Mouse (Mus musculus) embryonic facial prominence, embryonic 11.5 days (tissue): Measurements from ENCODE around the gene Stmn1. TPM values are rescaled to one million over a fixed set of nuclear protein-coding genes. Genes with fewer than 3 reads are reported as not detected.
"Not testable (repeated sequence)": the region's sequence is repeated elsewhere in the genome, so short reads cannot be mapped to it uniquely, and the experiment has no call there.

Source experiments
- ATAC-seq: fragments of 200-750 bp; cut with Nextera tagmentation; replicated peaks from 2 replicates; pipeline ENCODE4 v1.8.0; 2017; ENCODE audit warnings: low read depth; ENCODE audit not compliant: insufficient number of reproducible peaks, low FRiP score, low TSS enrichment
- DNase-seq: peaks from one replicate; pipeline ENCODE4 v3.0.0-alpha.2; 2015; ENCODE audit warnings: low spot score
- H3K27ac ChIP-seq: fragments of 300-500 bp; sonication (generic); replicated peaks from 2 replicates; pipeline ENCODE4 v1.5.1; 2014; ENCODE audit warnings: mild to moderate bottlenecking, low read depth, low read length, control low read depth
- H3K27me3 ChIP-seq: fragments of 300-500 bp; sonication (generic); 2 replicates; pipeline ENCODE4 v1.6.1; 2014; ENCODE audit warnings: mild to moderate bottlenecking, low read length, moderate library complexity, mixed read lengths; ENCODE audit not compliant: control insufficient read depth, insufficient read depth
- H3K36me3 ChIP-seq: fragments of 300-500 bp; sonication (generic); replicated peaks from 2 replicates; pipeline ENCODE4 v1.6.1; 2014; ENCODE audit warnings: low read depth, mild to moderate bottlenecking, low read length, moderate library complexity, mixed read lengths; ENCODE audit not compliant: control insufficient read depth, insufficient read depth
- H3K4me1 ChIP-seq: fragments of 300-500 bp; sonication (generic); 2 replicates; pipeline ENCODE4 v1.6.1; 2014; ENCODE audit warnings: low read length, mixed read lengths; ENCODE audit not compliant: control insufficient read depth, insufficient read depth
- H3K4me2 ChIP-seq: fragments of 300-500 bp; sonication (generic); 2 replicates; pipeline ENCODE4 v1.6.1; 2014; ENCODE audit warnings: low read depth, mild to moderate bottlenecking, control low read depth, low read length, moderate library complexity
- H3K4me3 ChIP-seq: fragments of 300-500 bp; sonication (generic); 2 replicates; pipeline ENCODE4 v1.5.1; 2014; ENCODE audit warnings: low read depth, low read length, control low read depth
- H3K9ac ChIP-seq: fragments of 300-500 bp; sonication (generic); replicated peaks from 2 replicates; pipeline ENCODE4 v1.6.1; 2014; ENCODE audit warnings: mild to moderate bottlenecking, control low read depth, low read length
- H3K9me3 ChIP-seq: fragments of 300-500 bp; sonication (generic); replicated peaks from 2 replicates; pipeline ENCODE4 v1.6.1; 2016; ENCODE audit warnings: mild to moderate bottlenecking, low read length, inconsistent platforms, mixed read lengths; ENCODE audit not compliant: control insufficient read depth
- WGBS: fragments of 180-500 bp; shearing (Covaris S2); extraction: QIAGEN DNeasy Blood & Tissue Kit; methylation state at CpG from one replicate; pipeline ENCODE4 v1.1.7; 2014; 5-methylcytosine and 5-hydroxymethylcytosine counted together
- polyA plus RNA-seq: library from polyadenylated mRNA; unstranded; fragments of >200 nt; fragmentation: Nextera tagmentation; extraction: Ambion mirVana; gene quantifications from 2 replicates; pipeline ENCODE4 v1.2.1, GENCODE M21; 2014

Stmn1 gene
- polyA plus RNA-seq, 1 experiment from 2014 or later, result 3,396 TPM

- WGBS, result 91% methylated on average over 6 of the region's 6 CpGs
- not testable (repeated sequence) for ATAC-seq, H3K4me1 ChIP-seq, H3K9ac ChIP-seq, H3K27ac ChIP-seq, H3K4me3 ChIP-seq, DNase-seq, H3K4me2 ChIP-seq, H3K27me3 ChIP-seq, H3K36me3 ChIP-seq, H3K9me3 ChIP-seq
Observed at GRCm38 (mm10) chr4:134494161-134494560, 26.0 kb downstream of the Stmn1 start.

- peaks cover 5% of the 10 kb centered on the region for H3K4me1 ChIP-seq
- H3K27me3 ChIP-seq, result no peaks in the 10 kb centered on the region
- no peak overlapping the region for H3K4me3 ChIP-seq
- no peak for ATAC-seq
- 73% methylated on average over 16 of the region's 16 CpGs for WGBS
- H3K9me3 ChIP-seq, result no peaks in the 10 kb centered on the region
- H3K4me2 ChIP-seq, result no peak overlapping the region
- H3K9ac ChIP-seq, result no peak overlapping the region
- DNase-seq, result peak; percentile 61
- H3K27ac ChIP-seq, result no peak overlapping the region
- H3K36me3 ChIP-seq, result no peaks in the 10 kb centered on the region
Observed at GRCm38 (mm10) chr4:134494780-134495545, 26.8 kb downstream of the Stmn1 start.

GRCm38 (mm10) chr4:134495546-134495923 lies 27.4 kb downstream of the Stmn1 start:
- ATAC-seq, result no peak
- WGBS, result 71% methylated on average over 5 of the region's 5 CpGs
- no peak overlapping the region for H3K4me3 ChIP-seq

GRCm38 (mm10) chr4:134496595-134497210 lies 28.6 kb downstream of the Stmn1 start, which contains the start of gene Paqr7:
TSS of gene Paqr7 (plus strand) at chr4:134496697.
- peak within 1 kb of the TSS; percentile 49 for H3K4me3 ChIP-seq
- ATAC-seq (peak; percentile 40; the same call in 1 of the 2 replicates), DNase-seq (peak; percentile 50)
- H3K4me2 ChIP-seq, result peak within 1 kb of the TSS; percentile 95
- H3K27me3 ChIP-seq, result no peaks in the 10 kb centered on the region
- H3K4me1 ChIP-seq, result peaks cover 5% of the 10 kb centered on the region
- no peaks in the 10 kb centered on the region for H3K9me3 ChIP-seq
- H3K27ac ChIP-seq, result no peak within 1 kb of the TSS
- peak within 1 kb of the TSS; percentile 68 for H3K9ac ChIP-seq
- 2% methylated on average over 35 of the region's 35 CpGs for WGBS
- no peaks in the 10 kb centered on the region for H3K36me3 ChIP-seq

More at GRCm38 (mm10) chr4:134495546-134495923, 27.4 kb downstream of the Stmn1 start:
- Histone ChIP-seq H3K4me1 (peaks cover 5% of the 10 kb centered on the region), H3K27me3 (no peaks in the 10 kb centered on the region), H3K4me2 (no peak overlapping the region), H3K27ac (no peak overlapping the region), H3K36me3 (no peaks in the 10 kb centered on the region), H3K9ac (no peak overlapping the region), H3K9me3 (no peaks in the 10 kb centered on the region)
- DNase-seq, result no peak

- Histone ChIP-seq H3K9ac (peak overlapping the region; percentile 68), H3K36me3 (no peaks in the 10 kb centered on the region), H3K27me3 (no peaks in the 10 kb centered on the region), H3K27ac (no peak overlapping the region), H3K4me1 (peaks cover 5% of the 10 kb centered on the region), H3K9me3 (no peaks in the 10 kb centered on the region), H3K4me3 (peak overlapping the region; percentile 49), H3K4me2 (peak overlapping the region; percentile 95)
- WGBS, result 14% methylated on average over 6 of the region's 6 CpGs
- no peak for ATAC-seq
- DNase-seq, result no peak
Observed at GRCm38 (mm10) chr4:134497223-134497622, 29.1 kb downstream of the Stmn1 start.

GRCm38 (mm10) chr4:134497986-134498731 lies 30.0 kb downstream of the Stmn1 start:
- Histone ChIP-seq H3K27me3 (no peaks in the 10 kb centered on the region), H3K9ac (no peak overlapping the region), H3K4me2 (no peak overlapping the region), H3K27ac (no peak overlapping the region), H3K36me3 (no peaks in the 10 kb centered on the region), H3K9me3 (no peaks in the 10 kb centered on the region), H3K4me3 (no peak overlapping the region), H3K4me1 (peaks cover 5% of the 10 kb centered on the region)
- ATAC-seq, result no peak
- WGBS, result 74% methylated on average over 12 of the region's 12 CpGs
- DNase-seq, result no peak

- H3K27ac ChIP-seq, H3K4me1 ChIP-seq, DNase-seq, H3K36me3 ChIP-seq, H3K9ac ChIP-seq, H3K4me3 ChIP-seq, H3K4me2 ChIP-seq, H3K27me3 ChIP-seq, H3K9me3 ChIP-seq, ATAC-seq: not testable (repeated sequence)
- WGBS, result 90% methylated on average over 6 of the region's 6 CpGs
Observed at GRCm38 (mm10) chr4:134498983-134499382, 30.9 kb downstream of the Stmn1 start.
